Mouse (Mus musculus): ENCODE data around the gene Mast4. TPM values are rescaled to one million over a fixed set of nuclear protein-coding genes. Genes with fewer than 3 reads are reported as not detected.

Mast4 gene
- polyA plus RNA-seq (2015; fragmentation: Nextera tagmentation; extraction: Ambion mirVana), result 21.0 and 24.3 TPM in 2 replicates

GRCm38 (mm10) chr13:103334392-103334686 lies at the start of gene Mast4:
Gene Mast4 (minus strand): TSS chr13:103334497.

GRCm38 (mm10) chr13:102693341-102693801 lies 640.9 kb downstream of the Mast4 start, which contains the start of gene Cd180:
Gene Cd180 (plus strand): TSS chr13:102693558.

All from neural tube, postnatal 0 days (tissue).